Mouse (Mus musculus) frontal cortex, postnatal 10 days (tissue): ENCODE measurements around the gene Ms4a2.
A peak's percentile ranks its signal among the peaks of the same experiment; 100 is the strongest.

ENCODE experiments used
- DNase-seq, 2 experiments: peaks; one replicate each; pipeline ENCODE4 v3.0.0; 2022; ENCODE audit warnings: low spot score in 2 of 2, mixed read lengths in 1 of 2

The Ms4a2 gene

DNA sequence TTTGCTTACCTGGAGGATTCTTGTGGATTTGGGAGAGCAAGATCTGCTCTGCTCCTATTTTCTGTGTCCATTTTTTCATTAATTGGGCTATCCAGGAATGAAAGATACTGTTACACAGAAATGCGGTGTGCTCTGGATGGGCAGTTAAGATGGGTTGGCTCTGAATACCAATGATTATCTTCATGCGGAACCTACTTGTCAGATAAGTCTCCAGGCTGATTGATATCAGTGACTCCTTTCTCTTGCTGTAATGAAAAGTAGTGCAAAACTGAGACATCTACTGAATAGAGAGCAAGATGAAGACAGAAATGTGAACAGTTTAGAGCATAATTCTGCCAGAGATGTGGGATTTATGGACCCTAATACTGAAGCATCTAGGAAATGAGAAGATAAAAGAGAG, at the start of gene Ms4a2:
Gene Ms4a2 (minus strand): TSS at position 169 of the 400 bp plus-strand sequence.
- no peak for DNase-seq

DNA sequence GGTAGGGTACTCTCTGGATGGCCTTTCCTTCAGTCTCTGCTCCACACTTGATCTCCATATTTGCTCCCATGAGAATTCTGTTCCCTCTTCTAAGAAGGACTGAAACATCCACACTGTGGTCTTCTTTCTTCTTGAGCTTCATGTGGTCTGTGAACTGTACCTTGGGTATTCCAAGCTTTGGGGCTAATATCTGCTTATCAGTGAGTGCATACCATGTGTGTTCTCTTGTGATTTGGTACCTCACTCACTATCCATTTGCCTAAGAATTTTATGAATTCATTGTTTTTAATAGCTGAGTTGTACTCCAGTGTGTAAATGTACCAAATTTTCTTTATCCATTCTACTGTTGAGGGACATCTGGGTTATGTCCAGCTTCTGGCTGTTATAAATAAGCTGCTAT, 38.0 kb upstream of the Ms4a2 start:
- no peak for DNase-seq

DNA sequence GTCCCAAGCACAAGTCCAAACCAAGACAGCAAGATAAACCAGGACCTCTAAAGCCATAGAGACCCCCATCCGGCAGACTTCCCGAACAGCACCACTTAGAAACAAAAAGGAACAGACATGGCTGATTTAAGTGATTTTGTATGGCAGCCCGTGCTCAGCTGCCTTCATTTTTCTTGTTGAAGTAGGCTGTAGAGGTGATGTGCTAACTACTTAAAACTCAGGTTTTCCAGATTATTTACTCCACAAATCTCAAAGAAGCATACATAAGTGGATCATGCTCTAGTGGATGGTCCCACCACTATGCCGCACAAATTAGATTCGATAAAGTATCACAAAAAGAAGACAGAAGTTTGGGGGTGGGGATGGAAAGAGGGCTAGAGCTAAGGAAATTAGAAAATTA, 36.9 kb upstream of the Ms4a2 start, which contains the start of gene Oosp2:
Gene Oosp2 (minus strand): TSS at position 101 of the 400 bp plus-strand sequence.
- DNase-seq = no peak

DNA sequence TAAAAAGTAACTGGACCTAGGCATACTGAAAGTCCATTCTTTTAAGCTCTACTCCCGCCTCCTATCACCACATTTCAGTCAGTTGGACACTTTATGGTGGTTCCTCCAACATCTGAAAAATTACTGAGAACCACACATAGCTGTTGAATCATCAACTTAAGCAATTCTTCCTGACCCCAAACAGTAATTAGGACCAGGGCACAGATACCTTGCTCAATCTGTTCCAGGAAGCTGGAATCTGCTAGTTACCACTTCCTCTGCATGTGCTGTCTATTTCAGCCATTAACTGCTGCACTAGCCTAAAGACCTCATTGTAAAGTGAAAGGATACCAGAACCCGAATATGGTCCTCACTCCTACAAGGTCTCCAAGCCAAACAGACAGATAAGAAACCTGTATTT, 35.6 kb upstream of the Ms4a2 start:
- DNase-seq = no peak

DNA sequence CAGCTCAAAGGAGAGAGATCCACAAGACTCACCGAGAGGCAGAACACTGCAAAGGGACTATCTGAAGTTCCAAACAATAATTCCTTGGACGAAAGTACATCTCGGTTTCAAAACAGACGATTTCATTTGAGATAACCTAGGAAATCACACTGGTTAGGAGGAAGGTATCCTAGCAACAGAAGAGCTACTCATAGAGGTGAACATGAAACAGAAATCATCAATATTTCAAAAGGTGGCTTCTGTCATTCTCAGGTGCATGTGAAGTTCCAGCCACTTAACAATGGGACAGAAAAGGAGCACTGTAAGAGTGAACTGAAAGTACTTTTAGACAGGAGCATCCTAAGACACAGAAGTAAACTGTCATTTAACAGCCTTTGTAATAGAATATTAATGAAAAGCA, 26.0 kb upstream of the Ms4a2 start:
- DNase-seq = no peak

DNA sequence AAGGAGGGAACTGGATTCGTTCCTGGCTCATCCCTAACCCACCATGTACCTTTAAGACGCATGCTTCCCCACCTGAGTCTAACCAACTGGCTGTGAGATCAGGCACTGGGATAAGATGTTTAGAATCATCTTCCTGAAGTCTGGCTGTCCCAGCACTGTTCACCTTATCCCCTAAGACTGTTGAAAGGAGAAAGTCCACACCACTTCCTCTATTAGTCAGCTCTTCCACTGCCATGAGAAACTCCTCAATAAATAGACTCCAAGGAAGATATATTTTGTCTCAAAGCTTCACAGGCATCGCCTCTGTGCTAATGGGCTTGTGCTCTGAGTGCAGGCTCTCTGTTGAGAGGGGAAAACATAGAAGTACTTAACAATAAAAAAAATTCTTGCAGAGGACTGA, 22.6 kb upstream of the Ms4a2 start:
- no peak for DNase-seq

DNA sequence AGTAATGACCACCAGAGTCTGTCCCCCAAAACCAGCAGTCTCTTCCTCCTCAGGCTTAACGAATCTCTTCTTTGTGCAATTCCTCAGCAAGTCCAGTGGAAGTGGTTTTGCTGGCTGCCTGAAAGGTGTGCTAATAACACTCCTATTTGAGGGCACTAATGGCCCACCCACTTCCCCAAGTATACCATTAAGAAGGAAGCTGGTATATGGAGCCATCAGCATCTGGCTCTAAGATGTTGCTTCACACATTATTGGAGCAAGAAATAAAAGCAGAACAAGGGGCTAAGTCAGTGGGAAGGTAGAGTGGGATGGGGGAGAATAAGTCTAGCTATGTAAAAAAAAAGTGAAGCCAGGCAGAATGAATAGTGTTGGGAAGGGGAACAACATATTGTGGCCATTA, 17.2 kb upstream of the Ms4a2 start, which contains the start of gene Ms4a3:
Gene Ms4a3 (minus strand): TSS at position 120 of the 400 bp plus-strand sequence.
- no peak for DNase-seq

DNA sequence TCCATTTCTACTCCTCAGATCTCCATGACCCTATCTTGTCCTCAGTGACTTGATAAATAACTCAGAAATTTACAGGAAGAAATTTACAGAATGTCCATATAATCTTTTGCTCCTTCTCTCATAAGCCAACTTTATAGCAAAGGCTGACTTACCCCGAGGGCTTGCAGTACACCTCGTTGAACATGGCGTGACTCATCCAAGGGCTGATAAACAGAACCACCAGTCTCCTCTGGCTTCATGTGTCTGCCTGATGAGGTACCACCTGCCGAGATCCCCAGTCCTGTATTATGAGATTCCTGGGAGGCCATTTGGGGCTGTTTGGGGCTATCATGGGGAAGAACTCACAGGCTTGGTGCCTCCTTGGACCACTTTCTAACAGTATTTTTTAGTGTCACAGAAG, 15.5 kb upstream of the Ms4a2 start:
- no peak for DNase-seq

DNA sequence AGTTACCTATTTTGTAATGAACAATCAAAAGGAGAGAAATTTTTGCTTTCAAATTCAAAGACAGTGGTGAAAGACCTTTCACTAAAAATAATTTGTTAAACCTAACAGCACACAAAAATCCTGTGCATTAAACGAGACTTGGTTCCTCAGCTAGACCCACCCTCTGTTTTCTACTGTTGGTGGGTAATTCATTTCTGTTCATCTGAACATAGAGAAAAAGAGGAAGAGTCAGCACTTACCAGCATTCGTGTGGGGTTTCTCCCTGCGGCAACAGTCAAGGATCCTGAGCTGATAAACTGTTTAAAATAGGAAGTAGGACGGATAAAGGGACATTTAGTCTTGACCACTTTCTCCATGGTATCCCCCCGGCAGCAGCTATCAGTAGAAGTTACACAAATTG, 12.1 kb upstream of the Ms4a2 start:
- no peak for DNase-seq

DNA sequence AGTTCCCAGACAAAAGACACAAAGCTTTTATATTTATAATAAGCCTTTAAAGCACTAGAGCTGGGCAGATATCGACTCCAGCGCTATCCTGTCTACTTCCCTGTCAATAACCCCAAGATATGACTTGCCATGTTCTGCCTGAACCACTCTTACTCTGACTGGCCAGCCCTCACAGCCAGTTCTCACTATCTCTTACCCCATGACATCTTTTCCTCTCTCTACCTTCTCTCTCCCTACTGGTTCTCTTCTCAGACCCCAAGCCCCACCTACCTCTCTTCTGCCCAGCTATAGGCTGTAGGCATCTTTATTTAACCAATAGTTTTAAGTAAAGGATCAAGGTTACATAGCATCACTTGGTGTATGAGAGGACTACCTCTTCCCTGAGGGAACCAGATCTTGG, 10.8 kb upstream of the Ms4a2 start:
- DNase-seq = no peak

DNA sequence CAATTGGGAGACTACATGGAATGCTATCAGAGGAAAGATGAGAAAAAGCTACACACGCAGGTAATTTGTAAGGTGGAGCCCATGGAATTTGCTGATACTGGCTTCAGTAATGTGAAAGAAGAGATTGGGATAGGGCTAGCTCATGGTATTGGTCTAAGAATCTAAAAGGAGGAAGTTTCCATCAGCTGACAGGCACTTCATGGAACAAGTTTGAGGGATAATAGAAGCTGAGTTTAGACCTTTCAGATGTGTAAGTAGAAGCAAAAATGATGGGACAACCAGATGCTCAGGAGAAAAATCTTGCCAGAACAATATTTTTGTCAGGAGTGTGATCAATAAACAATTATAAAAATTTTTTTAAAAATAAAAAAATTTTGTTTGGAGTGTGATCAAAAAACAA, 10.2 kb upstream of the Ms4a2 start:
- DNase-seq = no peak

DNA sequence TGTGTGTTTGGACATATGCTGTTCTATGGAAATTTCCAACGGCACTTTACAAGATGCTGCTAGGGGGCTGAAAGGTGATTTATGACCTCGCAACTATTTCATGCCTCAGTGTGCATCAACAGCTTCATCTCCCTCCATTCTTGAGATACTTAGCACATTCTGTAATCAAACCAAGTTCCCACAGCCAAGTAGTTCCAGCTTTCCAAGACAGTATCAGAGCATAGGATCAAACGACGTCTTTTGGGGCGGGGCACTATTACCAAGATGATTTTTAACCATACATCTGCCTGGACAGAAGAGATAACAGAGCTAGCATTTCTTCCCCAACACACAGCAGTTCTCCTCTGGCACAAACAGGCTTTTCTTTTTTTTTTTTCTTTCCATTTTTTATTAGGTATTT, 1.7 kb upstream of the Ms4a2 start:
- DNase-seq = no peak

DNA sequence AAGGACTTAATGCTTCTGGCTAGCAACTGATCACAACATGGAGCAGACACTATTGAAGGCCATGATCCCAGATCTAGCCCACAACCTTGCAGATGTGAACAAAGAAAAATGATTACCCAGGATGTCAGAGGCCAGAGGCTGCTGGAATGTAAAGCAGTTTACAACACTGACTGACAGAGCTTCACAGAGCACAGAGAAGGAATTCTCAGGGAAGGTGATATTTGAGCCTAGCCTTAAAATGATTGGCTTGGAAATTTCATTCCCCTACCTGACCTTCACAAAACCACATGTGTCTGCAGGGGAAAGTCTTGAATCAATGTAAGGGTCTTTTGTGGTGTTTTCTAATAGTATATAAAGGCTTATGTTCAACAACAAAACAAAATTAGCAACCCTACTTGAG, 1.3 kb upstream of the Ms4a2 start:
- no peak for DNase-seq

DNA sequence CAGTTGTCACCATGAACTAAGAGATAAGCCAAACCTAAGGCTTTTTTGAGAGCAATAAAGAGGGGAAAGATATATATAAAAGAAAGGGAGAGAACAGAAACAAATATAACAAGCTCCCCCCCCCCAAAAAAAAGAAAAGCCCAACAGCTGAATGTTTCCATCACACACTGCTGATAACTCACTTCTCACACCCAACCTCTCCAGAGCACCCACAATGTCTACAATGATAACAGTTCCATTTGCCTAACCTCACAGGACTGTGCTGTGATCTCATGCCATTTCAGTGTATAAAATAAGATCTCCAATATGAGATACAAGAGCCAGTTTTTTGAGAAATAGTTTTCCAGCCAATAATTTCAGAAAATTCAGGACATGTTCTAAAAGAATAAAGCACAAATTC, 5.5 kb downstream of the Ms4a2 start:
- no peak for DNase-seq

DNA sequence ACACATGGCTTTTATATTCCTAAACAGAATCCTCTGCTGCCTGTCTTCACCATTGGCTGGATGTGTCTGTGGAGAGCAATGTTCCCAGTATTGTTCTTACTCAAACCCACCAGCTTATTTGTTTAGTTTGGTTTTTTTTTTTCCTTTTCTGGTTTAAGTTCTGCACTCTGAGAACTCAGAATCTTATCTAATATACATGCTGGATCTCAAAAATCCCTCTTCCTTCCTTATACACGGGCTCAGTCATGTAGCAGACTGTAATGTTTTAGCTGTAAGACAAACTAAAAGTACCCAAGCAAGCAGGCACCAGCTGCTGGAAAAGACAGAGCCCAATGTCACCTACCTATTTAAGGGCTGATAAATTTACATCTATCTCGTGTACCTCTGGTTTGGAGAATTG, 8.7 kb downstream of the Ms4a2 start:
- DNase-seq = no peak

DNA sequence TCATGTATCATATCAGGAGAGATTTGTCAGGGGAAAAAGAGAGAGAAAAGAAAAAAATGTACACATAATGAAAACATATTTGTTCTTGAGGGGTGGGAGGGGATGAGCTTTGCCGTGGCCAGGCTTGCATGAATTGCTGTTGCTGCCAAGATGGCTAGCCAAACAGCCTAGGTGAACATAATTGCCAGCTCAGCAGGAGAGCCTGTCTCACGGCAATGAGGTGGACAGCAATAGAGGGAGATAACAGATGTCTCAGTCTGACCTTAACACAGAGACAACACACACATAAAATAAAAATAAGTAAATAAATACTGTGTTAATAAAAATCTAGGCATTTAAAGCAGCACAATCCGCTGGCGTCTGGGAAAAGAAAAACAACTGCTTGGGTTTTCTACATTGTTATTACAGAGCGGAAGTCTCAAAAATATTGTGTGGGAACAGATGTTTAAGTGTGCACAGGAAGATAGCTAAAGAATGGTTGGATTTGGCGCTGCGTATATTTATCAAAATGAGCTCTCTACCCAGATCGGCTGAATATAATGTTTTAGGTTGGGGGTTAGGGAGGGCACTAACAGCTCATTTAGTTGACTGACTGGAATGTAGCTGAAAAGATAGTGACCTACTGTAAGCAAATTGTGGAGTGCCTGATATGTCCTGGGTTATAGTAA, 9.6 kb downstream of the Ms4a2 start:
- no peak for DNase-seq

DNA sequence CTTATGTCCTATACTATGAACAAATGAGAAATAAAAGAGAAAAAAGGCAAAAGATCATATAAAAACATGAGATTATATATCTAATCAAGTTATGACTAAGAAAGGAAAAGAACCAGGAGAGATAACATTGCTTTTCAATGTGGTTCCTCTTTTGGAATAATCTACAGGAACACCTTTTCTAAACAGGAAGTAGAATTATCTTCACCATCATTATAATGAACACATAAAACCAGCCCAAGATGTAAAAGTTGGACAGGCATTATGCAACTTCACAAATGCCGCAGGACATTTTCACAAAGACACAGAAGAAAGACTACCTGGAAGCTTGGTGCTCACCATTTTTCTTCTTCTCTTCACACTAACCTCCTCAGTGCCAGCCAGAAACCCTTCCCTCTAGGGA, 10.4 kb downstream of the Ms4a2 start:
- DNase-seq = no peak

DNA sequence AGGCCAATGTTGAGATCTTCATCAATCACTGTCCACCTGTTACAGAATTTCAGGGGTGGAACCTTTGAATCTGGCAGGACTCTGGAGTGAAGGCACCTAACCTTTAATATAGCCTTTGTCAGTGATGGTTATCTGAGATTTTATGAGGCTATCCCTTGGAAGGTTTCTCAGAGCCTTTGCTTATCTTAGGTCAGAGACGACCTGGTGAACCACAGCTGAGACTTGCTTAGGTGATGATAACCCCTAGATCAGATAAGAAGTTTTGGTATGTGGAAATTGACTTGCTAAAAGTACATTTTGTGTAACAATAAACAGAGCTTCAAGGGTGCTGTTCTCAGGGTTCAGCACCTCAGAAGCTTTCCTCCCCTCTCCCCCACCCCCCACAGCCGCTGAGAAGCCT, 11.2 kb downstream of the Ms4a2 start:
- no peak for DNase-seq

DNA sequence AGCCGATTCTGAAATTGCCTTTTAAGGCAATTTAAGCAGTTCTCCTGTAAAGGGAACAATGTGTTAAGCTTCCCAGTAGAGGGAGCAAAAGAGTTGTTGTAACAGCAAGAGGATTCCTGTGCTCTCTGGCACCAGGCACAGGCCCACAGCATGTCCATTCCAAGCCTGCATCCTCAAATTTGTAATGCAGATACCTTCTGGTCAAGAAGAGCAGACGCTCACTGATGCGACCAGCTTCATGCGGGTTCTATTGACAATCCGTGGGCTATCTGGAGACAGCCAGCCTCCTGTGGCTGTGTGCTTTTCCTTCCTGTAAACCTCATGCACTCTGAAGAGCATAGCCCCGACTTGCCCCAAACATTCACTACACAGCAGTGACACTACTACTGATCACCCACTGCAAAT, 12.0 kb downstream of the Ms4a2 start:
- DNase-seq = peak in 1 of 2 experiments; percentile 12

DNA sequence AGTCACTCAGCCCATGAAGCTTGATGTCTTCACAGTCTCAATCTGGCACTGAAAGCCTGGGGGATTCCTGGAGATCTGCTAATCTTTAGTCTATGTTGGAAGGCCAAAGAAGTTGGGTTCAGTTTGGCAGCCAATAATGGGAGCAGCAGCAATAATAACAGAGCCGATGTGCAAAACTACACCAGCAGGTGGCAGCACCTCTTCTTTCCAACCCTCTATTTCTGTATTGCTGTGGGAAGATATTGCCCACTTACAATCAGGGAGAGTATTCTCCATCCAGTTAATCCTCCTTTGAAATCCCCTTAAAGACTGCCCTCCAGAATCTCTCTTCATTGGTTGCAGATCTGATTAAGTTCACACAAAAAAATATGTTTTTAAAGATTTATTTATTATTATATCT, 15.3 kb downstream of the Ms4a2 start:
- DNase-seq = no peak

DNA sequence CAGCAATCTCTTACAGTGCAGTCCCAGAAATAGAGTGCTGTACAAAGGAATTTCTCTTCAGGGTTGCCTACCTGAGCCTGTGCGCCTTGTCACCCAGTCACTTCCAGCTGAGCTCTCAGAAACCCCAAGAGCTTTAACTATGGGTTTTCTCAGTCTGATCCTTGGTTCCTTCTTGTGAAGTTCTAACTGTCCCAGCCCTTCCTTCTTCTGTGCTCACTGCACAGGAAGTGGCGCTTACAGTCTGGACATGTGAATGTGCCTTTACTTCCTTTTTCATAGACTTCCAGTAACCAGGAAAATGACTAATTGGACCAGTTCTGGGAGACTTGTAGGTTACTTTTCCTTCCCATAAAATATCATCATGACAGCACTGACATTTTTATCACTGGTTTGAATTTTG, 18.9 kb downstream of the Ms4a2 start, which contains the start of gene Ms4a6d:
Gene Ms4a6d (minus strand): TSS at position 247 of the 400 bp plus-strand sequence.
- no peak for DNase-seq

DNA sequence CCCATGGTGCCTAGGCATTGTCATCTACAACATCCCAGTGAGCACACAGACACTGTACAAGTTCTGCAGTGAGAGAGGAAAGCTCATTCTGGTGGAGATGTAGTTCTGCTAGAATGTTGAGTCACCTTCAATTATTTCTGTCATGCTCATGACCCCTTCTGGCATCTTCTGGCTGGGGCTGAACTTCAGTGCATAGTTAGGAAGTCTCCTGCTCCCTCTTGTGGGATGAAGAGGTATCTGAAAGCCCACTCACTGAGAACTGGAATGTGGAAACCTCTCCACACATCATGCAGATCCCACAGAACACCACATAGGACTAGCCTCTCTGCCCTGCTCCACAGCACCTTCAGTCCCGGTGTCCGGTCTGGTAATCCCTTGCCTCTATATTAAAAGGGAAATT, 21.5 kb downstream of the Ms4a2 start:
- DNase-seq = peak in 1 of 2 experiments; percentile 14

DNA sequence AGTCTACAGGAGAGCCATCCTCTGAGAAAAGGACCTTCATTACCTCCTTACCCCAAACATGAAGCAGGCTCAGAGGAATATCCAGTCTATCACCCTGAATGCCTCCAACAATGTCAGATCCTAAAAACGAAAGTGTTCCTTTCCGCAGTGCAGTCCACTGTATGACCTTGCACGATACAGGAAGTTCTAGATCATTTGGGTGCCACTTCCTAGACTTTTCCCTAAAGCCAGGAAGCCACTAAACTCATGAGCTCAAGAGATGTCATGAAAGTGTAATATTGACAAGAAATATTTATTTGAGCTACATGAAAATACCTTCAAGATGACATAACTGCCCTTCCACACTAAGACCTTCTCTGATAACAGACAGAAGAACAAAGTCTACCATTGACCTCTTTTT, 22.2 kb downstream of the Ms4a2 start:
- no peak for DNase-seq

DNA sequence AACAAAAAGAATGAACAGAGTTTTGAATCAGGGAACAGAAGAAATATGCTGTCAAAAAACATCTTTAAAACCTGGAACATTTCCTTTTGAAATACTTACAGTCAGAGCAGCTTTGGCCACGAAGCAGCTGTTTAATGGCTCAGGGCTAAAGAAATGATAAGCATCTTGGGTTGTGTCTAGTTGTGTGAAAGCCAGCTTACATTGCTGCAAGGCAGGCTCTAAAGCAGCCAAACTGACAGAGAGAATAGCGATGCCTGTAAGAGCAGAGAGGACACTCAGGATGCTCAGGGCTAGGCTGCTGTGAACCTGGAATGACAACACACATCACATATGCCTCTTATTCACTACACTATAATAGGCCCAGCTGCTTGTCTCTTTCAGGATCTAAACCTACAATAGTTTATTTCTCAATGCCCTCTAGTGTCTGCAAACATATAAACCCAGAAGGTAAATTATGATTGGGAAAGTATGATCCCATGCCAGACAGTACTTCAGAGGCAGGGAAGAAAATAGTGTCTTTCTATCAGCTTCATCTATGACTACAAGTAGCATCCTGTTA, 33.5 kb downstream of the Ms4a2 start:
- no peak for DNase-seq
